Mouse (Mus musculus) cerebellum, postnatal 36 days (tissue): ENCODE data around the gene Nudt3.
"Not testable (repeated sequence)": the region's sequence is repeated elsewhere in the genome, so short reads cannot be mapped to it uniquely, and the experiment has no call there.

Source experiments
- DNase-seq, 2 experiments: peaks; one replicate each; pipeline ENCODE4 v3.0.0; 2021 to 2022; ENCODE audit warnings: mixed read lengths in 2 of 2

The Nudt3 gene

GRCm38 (mm10) chr17:27623360-27624326 is at the start of gene Nudt3:
TSS of gene Nudt3 (minus strand) at chr17:27623495.
- DNase-seq: peak; percentile 89 to 92

DNA sequence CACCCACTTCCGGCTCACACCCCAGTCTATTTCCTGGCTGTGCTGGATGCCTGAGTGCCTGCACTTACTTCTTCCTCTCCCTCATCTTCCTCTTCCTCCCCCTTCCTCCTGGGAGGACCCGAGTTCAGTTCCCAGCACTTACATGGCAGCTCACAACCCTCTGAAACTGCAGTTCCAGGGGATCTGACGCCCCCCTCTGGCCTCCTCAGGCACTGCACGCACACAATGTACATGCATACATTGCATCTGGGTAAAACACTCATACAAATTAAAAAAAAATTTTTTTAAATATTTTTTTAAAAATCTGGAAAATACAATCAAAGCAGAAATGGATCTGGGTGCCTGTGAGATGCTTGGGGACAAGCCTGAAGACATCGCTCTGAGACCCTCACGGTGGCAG is 48.4 kb upstream of the Nudt3 start:
- no peak for DNase-seq

GRCm38 (mm10) chr17:27658767-27659166 is 35.5 kb upstream of the Nudt3 start:
- no peak for DNase-seq

- peak; percentile 82 to 85 for DNase-seq
Measured at GRCm38 (mm10) chr17:27657123-27657522, 33.8 kb upstream of the Nudt3 start.

- no peak for DNase-seq
Measured at GRCm38 (mm10) chr17:27656414-27656813, 33.1 kb upstream of the Nudt3 start.

- peak; percentile 70 to 74 for DNase-seq
Measured at GRCm38 (mm10) chr17:27656011-27656399, 32.7 kb upstream of the Nudt3 start.

DNA sequence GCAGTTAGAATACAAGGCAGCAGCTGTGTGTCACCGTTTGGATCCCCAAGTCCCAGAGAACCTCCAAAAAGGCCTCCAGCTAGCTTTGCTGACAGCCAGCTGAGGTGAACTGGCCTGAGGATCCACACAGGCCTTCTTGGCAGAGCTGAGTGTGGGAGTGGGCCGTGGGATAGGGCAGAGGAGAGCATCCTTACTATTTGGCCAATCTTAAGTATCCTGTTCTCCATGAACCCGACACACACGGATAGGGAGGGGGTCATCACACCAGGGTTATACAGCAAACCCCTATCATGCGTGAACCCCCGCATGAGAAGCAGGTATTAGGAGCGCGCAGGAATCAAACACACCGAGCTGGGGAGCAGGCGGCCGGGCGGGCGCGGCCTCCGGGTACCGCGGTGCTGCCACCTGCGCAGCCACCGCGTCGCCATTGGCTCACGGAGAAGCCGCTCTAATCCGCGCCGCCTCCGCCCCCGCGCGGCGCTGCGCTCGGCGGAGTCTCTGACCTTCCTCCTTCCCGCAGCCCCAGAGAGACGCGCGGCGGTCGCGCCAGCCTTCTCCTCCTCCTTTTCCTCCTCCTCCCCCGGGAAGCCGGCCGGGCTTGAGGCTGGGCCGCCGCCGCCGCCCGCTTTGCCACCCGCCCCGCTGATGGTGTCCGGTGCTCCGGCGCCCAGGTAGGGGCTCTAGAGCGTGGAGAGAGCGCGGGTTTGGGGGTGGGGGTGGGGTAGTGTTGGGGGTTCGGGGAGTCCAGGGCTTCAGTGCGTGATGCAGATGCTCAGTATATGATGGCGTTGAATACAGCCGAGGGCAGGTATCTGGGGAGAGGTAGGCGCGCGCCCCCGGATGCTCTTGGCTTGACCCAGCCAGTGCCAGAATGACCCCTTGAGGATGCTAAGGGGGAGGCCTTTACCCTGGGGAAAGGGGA is 32.1 kb upstream of the Nudt3 start, which contains the start of gene Pacsin1:
Pacsin1 (plus strand) TSS at position 421 of the 922 bp plus-strand sequence.
- peak; percentile 86 to 92 for DNase-seq

GRCm38 (mm10) chr17:27653253-27653959 is 30.1 kb upstream of the Nudt3 start:
- DNase-seq: no peak

- no peak for DNase-seq
Measured at GRCm38 (mm10) chr17:27652046-27652790, 28.9 kb upstream of the Nudt3 start.

GRCm38 (mm10) chr17:27650586-27650985 is 27.3 kb upstream of the Nudt3 start:
- DNase-seq: peak in 1 of 2 experiments; percentile 45

- peak; percentile 81 to 84 for DNase-seq
Measured at GRCm38 (mm10) chr17:27650160-27650559, 26.9 kb upstream of the Nudt3 start.

GRCm38 (mm10) chr17:27645807-27646206 is 22.5 kb upstream of the Nudt3 start:
- peak; percentile 45 to 47 for DNase-seq

DNA sequence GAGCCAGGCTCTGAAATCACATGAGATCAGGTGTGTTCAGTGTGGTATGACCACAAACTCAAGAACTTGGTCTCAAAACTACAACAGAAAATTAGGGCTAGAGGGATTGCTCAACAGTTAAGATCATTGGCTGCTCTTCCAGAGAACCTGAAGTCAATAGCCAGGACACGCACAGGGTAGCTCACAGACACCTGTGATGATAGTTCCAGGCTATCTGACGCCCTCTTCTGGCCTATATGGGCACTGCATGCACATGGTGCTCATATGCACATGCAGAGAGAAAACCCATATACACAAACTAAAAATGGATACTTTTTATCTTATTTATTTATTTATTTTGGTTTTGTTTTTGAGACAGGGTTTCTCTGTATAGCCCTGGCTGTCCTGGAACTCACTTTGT is 21.3 kb upstream of the Nudt3 start:
- peak; percentile 42 to 51 for DNase-seq

DNA sequence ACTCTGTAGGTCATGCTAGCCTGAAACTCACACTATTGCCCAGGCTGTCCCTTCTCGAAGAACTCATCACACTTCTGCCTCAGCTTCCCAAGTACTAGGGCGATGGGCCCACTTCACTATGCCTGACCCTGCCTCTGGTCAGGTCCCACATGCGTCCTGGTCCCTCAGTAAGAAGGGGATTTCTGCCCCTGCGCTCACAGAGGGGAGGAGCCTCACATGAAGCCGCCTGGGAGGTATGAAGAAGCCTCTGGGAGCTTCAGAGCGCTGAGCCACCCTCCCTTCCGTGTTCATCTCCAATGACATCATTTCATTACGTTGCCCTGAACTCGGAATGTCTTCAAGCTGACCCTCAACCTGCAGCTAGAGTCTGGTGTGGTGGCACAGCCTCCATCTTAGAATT is 20.5 kb upstream of the Nudt3 start:
- no peak for DNase-seq

DNA sequence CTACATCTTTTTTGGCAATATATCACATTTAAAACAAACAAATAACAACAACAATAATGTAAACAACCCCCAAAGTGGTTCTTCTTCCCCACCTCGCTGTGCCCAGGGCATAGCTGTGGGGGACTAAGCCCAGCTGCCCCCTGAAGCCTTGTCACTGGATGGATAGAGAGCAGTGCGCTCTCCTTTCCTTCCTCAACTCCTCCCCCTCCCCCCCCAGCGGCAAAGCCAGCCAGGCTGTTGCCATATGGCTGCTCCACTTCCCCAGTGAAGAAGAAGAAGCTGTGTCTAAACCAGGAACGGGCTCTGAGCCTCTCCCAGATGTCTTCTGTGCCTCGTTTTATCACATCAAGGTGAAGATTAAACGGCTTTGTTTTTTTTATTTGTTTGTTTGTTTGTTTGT is 19.8 kb upstream of the Nudt3 start:
- peak; percentile 57 to 71 for DNase-seq

GRCm38 (mm10) chr17:27642491-27643062 is 19.3 kb upstream of the Nudt3 start:
- peak; percentile 97 for DNase-seq

GRCm38 (mm10) chr17:27639851-27640250 is 16.6 kb upstream of the Nudt3 start:
- DNase-seq: not testable (repeated sequence)

- peak; percentile 70 for DNase-seq
Measured at GRCm38 (mm10) chr17:27638921-27639332, 15.6 kb upstream of the Nudt3 start.

DNA sequence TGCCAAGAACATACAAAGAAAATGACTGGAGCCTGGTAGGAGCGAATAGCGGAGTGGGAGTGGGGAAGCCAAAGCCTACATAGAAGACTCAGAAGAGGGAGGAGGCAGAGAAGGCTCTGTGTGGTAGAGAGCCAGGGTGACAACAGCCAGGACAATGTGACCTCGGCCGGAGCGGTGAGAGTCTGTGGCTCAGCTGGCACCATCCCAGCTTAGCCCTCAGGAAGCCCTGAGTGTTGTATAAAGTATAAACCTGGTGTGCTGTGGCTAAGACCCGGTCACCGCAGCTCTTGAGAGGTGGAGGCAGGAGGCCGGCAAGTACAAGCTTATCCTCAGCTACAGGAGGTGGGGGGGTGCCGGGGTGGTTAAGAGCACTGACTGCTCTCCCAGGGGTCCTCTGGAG is 14.0 kb upstream of the Nudt3 start:
- DNase-seq: peak; percentile 35 to 44

GRCm38 (mm10) chr17:27636132-27637020 is 13.1 kb upstream of the Nudt3 start, which contains the start of gene Rps10:
TSS of gene Rps10 (minus strand) at chr17:27636669.
- DNase-seq: peak; percentile 39
